Mouse (Mus musculus) neural tube, embryonic 15.5 days (tissue): Measurements from ENCODE around the gene Pced1b. TPM values are rescaled to one million over a fixed set of nuclear protein-coding genes. Genes with fewer than 3 reads are reported as not detected.

ENCODE experiments used
- ATAC-seq: fragments of 200-750 bp; cut with Nextera tagmentation; 2 replicates; pipeline ENCODE4 v1.8.0; 2017; ENCODE audit warnings: mild to moderate bottlenecking, moderate TSS enrichment, moderate library complexity; ENCODE audit not compliant: low FRiP score
- H3K27ac ChIP-seq: fragments of 300-500 bp; sonication (generic); replicated peaks from 2 replicates; pipeline ENCODE4 v1.5.1; 2015; ENCODE audit warnings: mild to moderate bottlenecking, inconsistent platforms
- H3K27me3 ChIP-seq: fragments of 300-500 bp; sonication (generic); replicated peaks from 2 replicates; pipeline ENCODE4 v1.6.1; 2015; ENCODE audit warnings: inconsistent platforms
- H3K36me3 ChIP-seq: fragments of 300-500 bp; sonication (generic); 2 replicates; pipeline ENCODE4 v1.6.1; 2015; ENCODE audit warnings: inconsistent platforms
- H3K4me1 ChIP-seq: fragments of 300-500 bp; sonication (generic); 2 replicates; pipeline ENCODE4 v1.6.1; 2015; ENCODE audit warnings: inconsistent platforms
- H3K4me2 ChIP-seq: fragments of 300-500 bp; sonication (generic); 2 replicates; pipeline ENCODE4 v1.6.1; 2015; ENCODE audit warnings: inconsistent platforms, mild to moderate bottlenecking, moderate library complexity
- H3K4me3 ChIP-seq: fragments of 300-500 bp; sonication (generic); replicated peaks from 2 replicates; pipeline ENCODE4 v1.5.1; 2015; ENCODE audit warnings: mild to moderate bottlenecking, inconsistent platforms
- H3K9ac ChIP-seq: fragments of 300-500 bp; sonication (generic); replicated peaks from 2 replicates; pipeline ENCODE4 v1.6.1; 2015; ENCODE audit warnings: mild to moderate bottlenecking, inconsistent platforms
- H3K9me3 ChIP-seq: fragments of 300-500 bp; sonication (generic); replicated peaks from 2 replicates; pipeline ENCODE4 v1.6.1; 2016; ENCODE audit warnings: inconsistent platforms
- whole genome bisulfite sequencing: fragments of 180-500 bp; shearing (Covaris S2); methylation state at CpG from one replicate; pipeline ENCODE4 v1.1.7; 2015; ENCODE audit warnings: mixed read lengths; 5-methylcytosine and 5-hydroxymethylcytosine counted together
- polyA plus RNA-seq: library from polyadenylated mRNA; unstranded; fragments of >200 nt; fragmentation: Nextera tagmentation; extraction: Ambion mirVana; gene quantifications from 2 replicates; pipeline ENCODE4 v1.2.1, GENCODE M21; 2015

The Pced1b gene
- polyA plus RNA-seq, 1 experiment from 2014 or later, result 4.0 TPM

GRCm38 (mm10) chr15:97290351-97290750 is 43.4 kb downstream of the Pced1b start:
- no peaks in the 10 kb centered on the region for H3K36me3 ChIP-seq
- no peaks in the 10 kb centered on the region for H3K27me3 ChIP-seq
- H3K4me1 ChIP-seq, result no peaks in the 10 kb centered on the region
- no peak overlapping the region for H3K27ac ChIP-seq
- no peak overlapping the region for H3K4me2 ChIP-seq
- H3K9ac ChIP-seq, result no peak overlapping the region
- H3K9me3 ChIP-seq, result no peaks in the 10 kb centered on the region
- no peak overlapping the region for H3K4me3 ChIP-seq
- no peak for ATAC-seq
- WGBS, result 93% methylated on average over 6 of the region's 6 CpGs

DNA sequence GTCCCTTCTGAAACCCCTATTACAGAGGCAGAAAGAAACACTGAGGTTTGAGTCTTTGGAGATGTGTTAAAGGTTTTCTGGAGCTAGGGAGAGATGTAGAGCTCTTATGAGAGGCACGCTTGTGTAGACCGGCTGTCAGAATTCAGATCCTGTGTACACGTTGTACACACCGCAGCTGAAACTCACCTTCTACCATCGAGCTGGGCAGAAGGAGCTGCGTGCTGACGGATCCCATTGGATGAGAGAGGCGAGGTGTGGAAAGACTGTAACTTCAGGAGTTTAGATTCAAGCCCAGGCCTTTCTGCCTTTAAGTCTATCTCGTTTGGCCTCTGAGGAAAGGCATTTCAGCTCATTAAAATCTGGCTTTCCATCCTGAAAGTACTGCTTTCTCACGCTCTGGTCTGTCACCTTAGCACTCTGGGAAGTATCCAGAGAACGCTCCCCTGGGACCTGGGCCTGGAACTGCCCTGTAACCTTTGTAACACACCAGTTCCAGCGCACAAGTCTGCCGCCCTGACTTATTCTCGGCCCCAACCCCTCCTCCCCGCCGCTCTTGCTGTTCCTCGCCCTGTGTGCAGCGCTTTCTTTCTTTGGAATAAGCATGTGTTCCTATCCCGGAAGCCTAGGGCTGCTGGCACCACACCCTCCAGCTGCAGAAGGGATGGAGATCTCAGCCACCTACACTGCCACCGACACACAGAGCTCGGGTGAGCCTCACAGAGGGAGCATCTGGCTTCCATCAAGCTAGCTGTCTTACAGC is 44.6 kb downstream of the Pced1b start:
- Histone ChIP-seq H3K9ac (no peak overlapping the region), H3K4me1 (no peaks in the 10 kb centered on the region), H3K4me3 (no peak overlapping the region), H3K4me2 (no peak overlapping the region), H3K36me3 (no peaks in the 10 kb centered on the region), H3K27me3 (no peaks in the 10 kb centered on the region), H3K27ac (no peak overlapping the region), H3K9me3 (no peaks in the 10 kb centered on the region)
- ATAC-seq, result no peak
- WGBS, result 85% methylated on average over 21 of the region's 21 CpGs

GRCm38 (mm10) chr15:97307935-97308334 is 61.0 kb downstream of the Pced1b start:
- Histone ChIP-seq H3K27me3 (no peaks in the 10 kb centered on the region), H3K27ac (no peak overlapping the region), H3K36me3 (no peaks in the 10 kb centered on the region), H3K9ac (no peak overlapping the region), H3K9me3 (no peaks in the 10 kb centered on the region), H3K4me3 (no peak overlapping the region), H3K4me2 (no peak overlapping the region), H3K4me1 (no peaks in the 10 kb centered on the region)
- 43% methylated on average over 9 of the region's 9 CpGs for WGBS
- no peak for ATAC-seq

GRCm38 (mm10) chr15:97309533-97309932 is 62.6 kb downstream of the Pced1b start:
- Histone ChIP-seq H3K9ac (no peak overlapping the region), H3K9me3 (no peaks in the 10 kb centered on the region), H3K27me3 (no peaks in the 10 kb centered on the region), H3K36me3 (no peaks in the 10 kb centered on the region), H3K4me1 (0 out of 2 replicates have a peak, but pooled peaks cover 2% of the 10 kb centered on the region), H3K4me2 (no peak overlapping the region), H3K27ac (no peak overlapping the region), H3K4me3 (no peak overlapping the region)
- ATAC-seq, result no peak
- WGBS, result 97% methylated on average over 2 of the region's 2 CpGs

DNA sequence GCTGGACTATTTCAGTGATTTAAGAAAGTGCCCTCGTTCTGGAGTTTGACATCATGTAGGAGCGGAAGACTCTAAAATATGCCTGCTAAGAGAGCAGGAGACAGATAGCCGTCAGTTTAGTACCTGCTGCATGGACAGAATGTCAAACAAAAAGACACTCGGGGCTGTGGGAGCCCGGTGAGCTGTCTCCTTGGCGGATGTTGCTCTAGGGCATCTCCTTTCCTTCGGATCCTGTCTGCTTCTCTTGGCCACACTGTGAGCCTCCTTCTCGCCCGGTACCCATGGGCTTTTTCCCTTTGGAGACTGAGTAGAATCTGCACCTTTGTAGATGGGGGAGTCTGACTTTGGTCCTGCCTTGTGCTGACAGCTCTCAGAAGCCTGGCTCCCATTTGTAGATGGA is 63.3 kb downstream of the Pced1b start:
- 90% methylated on average over 9 of the region's 9 CpGs for WGBS
- H3K27me3 ChIP-seq, result no peaks in the 10 kb centered on the region
- no peak for ATAC-seq
- H3K4me1 ChIP-seq, result 0 out of 2 replicates have a peak, but pooled peaks cover 8% of the 10 kb centered on the region
- no peak overlapping the region for H3K4me3 ChIP-seq
- H3K36me3 ChIP-seq, result no peaks in the 10 kb centered on the region
- no peaks in the 10 kb centered on the region for H3K9me3 ChIP-seq
- H3K4me2 ChIP-seq, result no peak overlapping the region
- H3K9ac ChIP-seq, result no peak overlapping the region
- H3K27ac ChIP-seq, result no peak overlapping the region

DNA sequence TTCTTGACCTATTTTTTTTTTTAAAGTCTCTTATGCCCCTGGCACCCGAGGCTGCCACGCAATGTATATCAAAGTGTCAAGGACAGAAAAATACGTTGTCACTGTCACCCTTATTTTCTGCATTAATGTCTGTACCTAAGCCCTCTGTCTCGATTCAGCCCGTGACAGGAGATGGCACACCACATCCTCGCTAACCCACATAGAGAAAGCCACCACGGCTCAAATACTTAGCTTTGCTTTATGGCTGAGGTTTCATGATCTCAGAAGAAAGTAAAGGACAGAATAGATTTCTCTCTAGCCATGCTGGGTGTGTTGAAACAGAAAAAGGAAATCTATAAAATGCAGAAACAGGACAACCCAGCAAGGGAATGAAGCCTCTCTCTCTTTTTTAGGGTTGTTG is 64.3 kb downstream of the Pced1b start:
- ATAC-seq, result no peak
- no peak overlapping the region for H3K9ac ChIP-seq
- H3K4me2 ChIP-seq, result no peak overlapping the region
- H3K27me3 ChIP-seq, result no peaks in the 10 kb centered on the region
- no peaks in the 10 kb centered on the region for H3K36me3 ChIP-seq
- H3K27ac ChIP-seq, result no peak overlapping the region
- WGBS, result 83% methylated on average over 7 of the region's 7 CpGs
- H3K4me1 ChIP-seq, result 0 out of 2 replicates have a peak, but pooled peaks cover 8% of the 10 kb centered on the region
- H3K4me3 ChIP-seq, result no peak overlapping the region
- no peaks in the 10 kb centered on the region for H3K9me3 ChIP-seq

DNA sequence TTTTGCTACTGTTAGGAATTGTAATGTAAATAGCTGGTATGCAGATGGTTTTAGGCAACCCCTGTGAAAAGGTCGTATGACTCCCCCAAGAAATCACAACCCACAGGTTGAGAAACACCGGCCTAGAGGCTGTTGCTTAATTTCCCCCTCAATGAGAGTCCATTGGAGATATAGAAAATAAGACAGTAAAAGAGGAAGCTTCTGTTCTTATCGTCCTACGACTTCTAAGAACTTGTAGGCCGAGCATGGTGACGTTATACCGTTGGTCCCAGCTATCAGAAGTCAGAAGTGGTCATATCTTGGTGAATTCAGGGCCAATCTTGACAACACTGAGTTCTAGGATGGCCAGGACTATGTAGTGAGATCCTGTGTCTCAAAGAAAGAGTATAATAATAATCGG is 65.0 kb downstream of the Pced1b start:
- ATAC-seq, result no peak
- Histone ChIP-seq H3K9me3 (no peaks in the 10 kb centered on the region), H3K4me3 (no peak overlapping the region), H3K4me1 (0 out of 2 replicates have a peak, but pooled peaks cover 8% of the 10 kb centered on the region), H3K27ac (no peak overlapping the region), H3K36me3 (no peaks in the 10 kb centered on the region), H3K4me2 (no peak overlapping the region), H3K9ac (no peak overlapping the region), H3K27me3 (no peaks in the 10 kb centered on the region)
- 94% methylated on average over 8 of the region's 8 CpGs for WGBS

DNA sequence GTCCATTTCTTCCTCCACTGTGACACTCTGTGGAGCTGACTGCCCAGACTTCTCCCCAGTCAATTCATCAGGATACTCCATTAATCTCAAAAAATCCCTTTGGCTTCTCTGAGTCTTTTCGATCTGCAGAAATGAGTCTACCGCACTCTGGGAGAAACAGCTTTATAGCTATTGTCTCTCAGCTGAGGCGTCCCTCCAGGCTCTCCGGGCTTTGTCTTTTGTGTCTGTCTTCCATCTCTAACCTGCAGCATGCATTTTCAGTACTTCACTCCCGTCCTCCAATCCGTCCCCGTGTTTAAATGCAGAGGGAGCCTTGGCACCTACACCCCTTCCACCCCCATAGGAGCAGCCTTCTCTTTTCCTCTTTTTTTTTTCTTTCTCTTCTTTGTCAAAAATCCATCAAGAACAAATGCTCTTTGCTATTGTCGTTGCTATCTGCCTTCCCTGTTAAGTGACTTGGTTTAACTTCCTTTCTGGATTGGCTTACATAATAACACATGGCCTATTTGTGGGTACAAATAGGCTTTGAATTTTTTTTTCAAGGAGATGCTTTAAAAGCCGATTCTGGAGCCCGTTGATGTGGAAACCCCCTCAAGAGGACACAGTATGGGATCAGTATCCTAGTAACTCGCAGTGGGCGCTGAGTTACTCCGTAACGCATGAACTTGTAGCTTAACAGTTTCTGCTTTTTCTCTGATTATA is 68.0 kb downstream of the Pced1b start:
- 0 out of 2 replicates have a peak, but pooled peaks cover 12% of the 10 kb centered on the region for H3K4me1 ChIP-seq
- H3K27me3 ChIP-seq, result no peaks in the 10 kb centered on the region
- peak overlapping the region; percentile 54; the same call in 1 of the 2 replicates for H3K27ac ChIP-seq
- WGBS, result 52% methylated on average over 14 of the region's 14 CpGs
- H3K4me3 ChIP-seq, result no peak overlapping the region
- ATAC-seq, result no peak
- 0 out of 2 replicates have a peak overlapping the region, but pooled peaks have one; percentile 11 for H3K4me2 ChIP-seq
- H3K36me3 ChIP-seq, result no peaks in the 10 kb centered on the region
- no peaks in the 10 kb centered on the region for H3K9me3 ChIP-seq
- H3K9ac ChIP-seq, result no peak overlapping the region

DNA sequence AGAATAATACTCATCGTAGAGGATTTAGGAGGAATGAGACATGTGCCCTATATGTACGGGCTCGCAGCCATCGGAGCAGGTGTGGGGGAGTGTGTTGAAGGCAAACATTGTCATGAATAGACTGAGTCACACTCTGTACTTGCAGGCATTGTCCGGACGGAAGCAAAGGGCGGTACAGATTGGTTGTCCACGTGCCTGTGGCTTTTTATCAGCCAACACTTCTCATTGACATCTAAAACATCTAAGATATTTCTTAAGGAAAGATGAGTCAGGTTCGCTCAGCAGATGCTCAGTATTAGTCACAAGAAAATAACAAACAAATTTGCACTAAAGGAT is 68.5 kb downstream of the Pced1b start:
- no peak overlapping the region for H3K4me3 ChIP-seq
- no peaks in the 10 kb centered on the region for H3K9me3 ChIP-seq
- no peak overlapping the region for H3K9ac ChIP-seq
- H3K27ac ChIP-seq, result 0 out of 2 replicates have a peak overlapping the region, but pooled peaks have one; percentile 54
- H3K4me1 ChIP-seq, result 0 out of 2 replicates have a peak, but pooled peaks cover 12% of the 10 kb centered on the region
- H3K4me2 ChIP-seq, result no peak overlapping the region
- H3K36me3 ChIP-seq, result no peaks in the 10 kb centered on the region
- no peak for ATAC-seq
- H3K27me3 ChIP-seq, result no peaks in the 10 kb centered on the region
- 60% methylated on average over 9 of the region's 9 CpGs for WGBS

DNA sequence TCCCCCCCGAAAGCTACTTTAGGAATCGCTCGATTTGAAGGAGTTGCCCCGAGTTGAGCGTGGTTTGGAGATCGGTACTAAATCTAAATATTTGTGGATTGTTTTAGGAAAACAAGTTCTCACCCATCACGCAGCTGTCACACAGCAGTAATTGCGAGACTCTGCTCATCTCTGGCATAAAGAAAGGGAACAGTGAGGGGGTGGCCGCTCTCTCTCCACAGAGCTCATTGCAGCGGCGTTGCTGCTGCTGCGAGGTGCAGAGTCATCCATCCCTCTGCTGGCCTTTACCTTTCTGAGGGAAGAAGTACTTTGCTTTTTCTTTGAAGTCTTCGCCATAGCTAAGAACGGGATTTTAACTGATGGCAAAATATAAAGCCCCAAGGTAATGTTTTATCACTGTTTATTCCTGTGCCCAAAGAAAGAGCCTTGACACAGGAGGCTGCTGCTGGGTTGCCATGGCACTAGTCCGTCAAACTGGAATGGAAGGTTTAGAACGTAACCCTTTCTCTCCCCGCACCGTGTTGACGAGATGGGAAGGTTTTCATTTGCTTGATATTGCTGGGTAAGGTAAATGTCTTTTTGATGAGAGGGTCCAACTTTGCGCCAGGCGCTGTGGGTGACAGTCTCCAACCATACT is 71.6 kb downstream of the Pced1b start:
- Histone ChIP-seq H3K9ac (no peak overlapping the region), H3K9me3 (no peaks in the 10 kb centered on the region), H3K27ac (no peak overlapping the region; the same call in 1 of the 2 replicates), H3K4me2 (no peak overlapping the region), H3K27me3 (no peaks in the 10 kb centered on the region), H3K4me3 (no peak overlapping the region), H3K4me1 (0 out of 2 replicates have a peak, but pooled peaks cover 12% of the 10 kb centered on the region), H3K36me3 (no peaks in the 10 kb centered on the region)
- ATAC-seq, result no peak
- WGBS, result 81% methylated on average over 21 of the region's 21 CpGs

- H3K4me2 ChIP-seq, result no peak overlapping the region
- ATAC-seq, result no peak
- H3K4me3 ChIP-seq, result no peak overlapping the region
- 0 out of 2 replicates have a peak, but pooled peaks cover 10% of the 10 kb centered on the region for H3K4me1 ChIP-seq
- 77% methylated on average over 5 of the region's 5 CpGs for WGBS
- H3K9me3 ChIP-seq, result no peaks in the 10 kb centered on the region
- H3K27ac ChIP-seq, result no peak overlapping the region
- no peaks in the 10 kb centered on the region; the same call in 1 of the 2 replicates for H3K36me3 ChIP-seq
- no peak overlapping the region for H3K9ac ChIP-seq
- H3K27me3 ChIP-seq, result no peaks in the 10 kb centered on the region
These were observed 75.9 kb downstream of the Pced1b start for GRCm38 (mm10) chr15:97322821-97323220.
